Mouse (Mus musculus) stomach, postnatal 0 days (tissue): ENCODE results near the gene Sema3b. TPM values are rescaled to one million over a fixed set of nuclear protein-coding genes. Genes with fewer than 3 reads are reported as not detected.

Source experiments
- ATAC-seq: fragments of 200-750 bp; cut with Nextera tagmentation; 2 replicates; pipeline ENCODE4 v1.8.0; 2017; ENCODE audit not compliant: low FRiP score, low TSS enrichment
- DNase-seq: peaks from one replicate; pipeline ENCODE4 v3.0.0-alpha.2; 2016; ENCODE audit warnings: low spot score
- H3K27ac ChIP-seq: fragments of 300-500 bp; sonication (generic); replicated peaks from 2 replicates; pipeline ENCODE4 v1.5.1; 2014; ENCODE audit warnings: mild to moderate bottlenecking, control low read depth
- H3K27me3 ChIP-seq: fragments of 300-500 bp; sonication (generic); 2 replicates; pipeline ENCODE4 v1.6.1; 2014; ENCODE audit warnings: low read length; ENCODE audit not compliant: control insufficient read depth, insufficient read depth
- H3K36me3 ChIP-seq: fragments of 300-500 bp; sonication (generic); 2 replicates; pipeline ENCODE4 v1.6.1; 2014; ENCODE audit warnings: low read length, mixed read lengths; ENCODE audit not compliant: control insufficient read depth, insufficient read depth
- H3K4me1 ChIP-seq: fragments of 300-500 bp; sonication (generic); replicated peaks from 2 replicates; pipeline ENCODE4 v1.6.1; 2014; ENCODE audit warnings: antibody characterized with exemption; ENCODE audit not compliant: control insufficient read depth, insufficient read depth
- H3K4me2 ChIP-seq: fragments of 300-500 bp; sonication (generic); replicated peaks from 2 replicates; pipeline ENCODE4 v1.6.1; 2014; ENCODE audit warnings: low read depth, mild to moderate bottlenecking, control low read depth, moderate library complexity
- H3K4me3 ChIP-seq: fragments of 300-500 bp; sonication (generic); 2 replicates; pipeline ENCODE4 v1.5.1; 2014; ENCODE audit warnings: low read depth, low read length, control low read depth
- H3K9ac ChIP-seq: fragments of 300-500 bp; sonication (generic); 2 replicates; pipeline ENCODE4 v1.6.1; 2014; ENCODE audit warnings: mild to moderate bottlenecking, low read length, control low read depth, mixed read lengths
- H3K9me3 ChIP-seq: fragments of 300-500 bp; sonication (generic); 2 replicates; pipeline ENCODE4 v1.6.1; 2016; ENCODE audit warnings: low read length; ENCODE audit not compliant: control insufficient read depth
- CTCF ChIP-seq: IDR thresholded peaks from 2 replicates; pipeline ENCODE4 v1.5.1; 2016; ENCODE audit warnings: antibody characterized with exemption, low read depth, mild to moderate bottlenecking, moderate library complexity
- EP300 ChIP-seq: optimal IDR thresholded peaks from 2 replicates; pipeline ENCODE3; 2016; ENCODE audit warnings: antibody characterized with exemption
- WGBS: fragments of 180-500 bp; shearing (Covaris S2); extraction: QIAGEN DNeasy Blood & Tissue Kit; methylation state at CpG from one replicate; pipeline ENCODE4 v1.1.7; 2014; 5-methylcytosine and 5-hydroxymethylcytosine counted together
- polyA plus RNA-seq: library from polyadenylated mRNA; unstranded; fragments of >200 nt; fragmentation: Nextera tagmentation; extraction: Ambion mirVana; gene quantifications from 2 replicates; pipeline ENCODE4 v1.2.1, GENCODE M21; 2015

Sema3b gene
- polyA plus RNA-seq, 1 experiment from 2014 or later: 16.3 TPM

- DNase-seq: peak; percentile 56
- 64% methylated on average over 5 of the region's 5 CpGs for WGBS
- Histone ChIP-seq H3K9ac (no peak overlapping the region), H3K9me3 (no peaks in the 10 kb centered on the region), H3K4me1 (peaks cover 12% of the 10 kb centered on the region), H3K4me3 (no peak overlapping the region), H3K4me2 (no peak overlapping the region), H3K36me3 (peaks cover 10% of the 10 kb centered on the region; the same call in 1 of the 2 replicates), H3K27me3 (no peaks in the 10 kb centered on the region), H3K27ac (peak overlapping the region; percentile 75)
- peak; percentile 69 for ATAC-seq
- no peak for TF ChIP-seq CTCF
- no peak for TF ChIP-seq EP300
Measured at GRCm38 (mm10) chr9:107624539-107624938, 15.5 kb upstream of the Sema3b start.

GRCm38 (mm10) chr9:107620954-107621353, 11.9 kb upstream of the Sema3b start:
- H3K4me2 ChIP-seq: no peak overlapping the region
- H3K4me3 ChIP-seq: no peak overlapping the region
- ATAC-seq (no peak), DNase-seq (no peak)
- no peak overlapping the region for H3K9ac ChIP-seq
- H3K27me3 ChIP-seq: no peaks in the 10 kb centered on the region
- TF ChIP-seq CTCF (no peak), EP300 (no peak)
- 0 out of 2 replicates have a peak overlapping the region, but pooled peaks have one; percentile 14 for H3K27ac ChIP-seq
- no peaks in the 10 kb centered on the region; the same call in none of the 2 replicates for H3K4me1 ChIP-seq
- H3K9me3 ChIP-seq: no peaks in the 10 kb centered on the region
- H3K36me3 ChIP-seq: peaks cover 22% of the 10 kb centered on the region

GRCm38 (mm10) chr9:107619546-107619879, 10.5 kb upstream of the Sema3b start:
- 42% methylated on average over 13 of the region's 13 CpGs for WGBS
- H3K4me2 ChIP-seq: no peak overlapping the region
- H3K4me1 ChIP-seq: no peaks in the 10 kb centered on the region; the same call in 1 of the 2 replicates
- no peak overlapping the region for H3K4me3 ChIP-seq
- no peaks in the 10 kb centered on the region for H3K9me3 ChIP-seq
- DNase-seq (peak; percentile 54), ATAC-seq (peak; percentile 62)
- H3K9ac ChIP-seq: no peak overlapping the region
- peaks cover 30% of the 10 kb centered on the region for H3K36me3 ChIP-seq
- H3K27me3 ChIP-seq: no peaks in the 10 kb centered on the region
- TF ChIP-seq EP300: no peak
- TF ChIP-seq CTCF: no peak
- peak overlapping the region; percentile 86 for H3K27ac ChIP-seq

DNA sequence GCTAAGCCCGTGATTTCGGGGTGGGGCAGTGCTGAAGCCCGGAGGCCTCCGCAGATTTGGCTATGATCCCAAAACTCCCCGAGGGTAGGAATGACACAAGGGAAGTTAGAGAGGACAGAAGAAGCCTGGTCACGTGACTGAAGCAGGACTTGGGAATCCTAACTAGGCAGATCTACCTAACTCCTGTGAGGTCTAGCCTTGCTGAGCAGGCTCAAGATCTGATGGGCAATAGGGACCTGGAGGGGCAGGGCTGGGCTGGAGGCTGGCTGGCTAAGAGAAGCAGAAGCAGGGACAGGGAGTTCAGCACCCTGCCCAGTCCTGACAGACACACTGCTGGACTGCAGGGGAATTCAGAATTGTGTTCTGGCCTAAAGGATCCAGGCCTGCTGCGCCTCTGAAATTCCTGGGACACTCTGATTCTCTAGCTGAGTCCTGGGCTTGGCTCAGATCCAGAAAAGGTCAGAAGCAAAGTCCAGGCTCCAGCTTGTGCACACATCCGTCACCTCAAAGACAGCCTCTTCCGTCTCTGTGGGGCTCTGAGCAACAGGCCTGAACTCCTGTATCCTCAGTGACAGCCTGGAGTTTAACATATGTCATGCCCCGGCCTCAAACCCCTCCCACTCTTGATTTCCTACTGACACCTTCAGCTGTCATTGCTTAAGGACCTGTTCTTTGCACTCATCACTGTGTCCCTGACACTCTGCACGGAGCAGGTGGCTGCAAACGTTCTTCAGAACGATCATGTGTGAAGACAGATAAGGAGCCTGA, 9.9 kb upstream of the Sema3b start:
- H3K9ac ChIP-seq: peak overlapping the region; percentile 18; the same call in 1 of the 2 replicates
- H3K36me3 ChIP-seq: peaks cover 30% of the 10 kb centered on the region
- H3K27me3 ChIP-seq: no peaks in the 10 kb centered on the region
- DNase-seq (peak; percentile 83), ATAC-seq (peak; percentile 83)
- H3K4me1 ChIP-seq: no peaks in the 10 kb centered on the region; the same call in 1 of the 2 replicates
- no peaks in the 10 kb centered on the region for H3K9me3 ChIP-seq
- H3K27ac ChIP-seq: peak overlapping the region; percentile 86
- H3K4me3 ChIP-seq: no peak overlapping the region
- WGBS: 16% methylated on average over 13 of the region's 13 CpGs
- H3K4me2 ChIP-seq: no peak overlapping the region
- TF ChIP-seq CTCF (no peak), EP300 (no peak)

DNA sequence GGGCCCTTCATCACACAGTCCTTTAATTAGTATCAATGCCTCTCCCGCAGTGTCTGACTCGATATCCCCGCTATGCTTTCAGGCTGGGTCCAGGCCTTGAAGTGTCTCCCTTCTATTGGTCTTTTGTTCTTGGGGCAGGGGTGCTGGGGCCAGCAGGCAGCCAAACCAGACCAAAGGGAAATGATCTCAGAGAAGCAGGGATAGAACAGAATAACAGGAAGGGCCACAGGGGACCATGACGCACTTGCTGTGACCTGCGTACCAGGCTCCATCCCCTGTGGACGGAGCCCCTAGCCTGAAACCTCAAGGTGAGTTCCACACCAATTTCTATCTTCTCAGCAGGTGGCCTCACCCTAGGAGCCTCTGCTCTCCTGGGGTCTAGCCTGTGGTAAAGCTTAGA, 9.1 kb upstream of the Sema3b start:
- TF ChIP-seq EP300: no peak
- TF ChIP-seq CTCF: no peak
- 86% methylated on average over 6 of the region's 6 CpGs for WGBS
- no peak overlapping the region for H3K9ac ChIP-seq
- no peaks in the 10 kb centered on the region; the same call in 1 of the 2 replicates for H3K4me1 ChIP-seq
- DNase-seq (no peak), ATAC-seq (no peak)
- no peak overlapping the region for H3K4me2 ChIP-seq
- peak overlapping the region; percentile 49; the same call in 1 of the 2 replicates for H3K27ac ChIP-seq
- H3K9me3 ChIP-seq: no peaks in the 10 kb centered on the region
- no peaks in the 10 kb centered on the region for H3K27me3 ChIP-seq
- peaks cover 30% of the 10 kb centered on the region for H3K36me3 ChIP-seq
- no peak overlapping the region for H3K4me3 ChIP-seq

DNA sequence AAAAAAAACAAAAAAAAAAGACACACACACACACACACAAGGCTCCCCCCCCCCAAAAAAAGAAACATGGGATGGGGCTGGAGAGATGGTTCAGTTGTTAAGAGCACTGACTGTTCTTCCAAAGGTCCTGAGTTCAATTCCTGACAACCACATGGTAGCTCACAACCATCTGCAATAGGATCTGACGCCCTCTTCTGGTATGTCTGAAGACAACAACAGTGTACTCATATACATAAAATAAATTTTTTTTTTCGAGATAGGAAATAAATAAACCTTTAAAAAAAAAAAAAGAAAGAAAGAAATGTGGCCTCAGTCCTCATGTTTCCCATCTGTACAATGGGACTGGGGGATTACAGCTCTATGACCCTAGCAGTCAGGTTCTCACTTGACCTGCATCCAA, 8.4 kb upstream of the Sema3b start:
- Histone ChIP-seq H3K4me2 (no peak overlapping the region), H3K27ac (no peak overlapping the region), H3K9ac (no peak overlapping the region), H3K9me3 (no peaks in the 10 kb centered on the region), H3K4me1 (no peaks in the 10 kb centered on the region; the same call in 1 of the 2 replicates), H3K36me3 (peaks cover 30% of the 10 kb centered on the region), H3K27me3 (no peaks in the 10 kb centered on the region), H3K4me3 (no peak overlapping the region)
- DNase-seq (no peak), ATAC-seq (no peak)
- TF ChIP-seq CTCF (peak; percentile 42), EP300 (no peak)
- 76% methylated on average over 2 of the region's 2 CpGs for WGBS
